In the genomic region with DNA sequence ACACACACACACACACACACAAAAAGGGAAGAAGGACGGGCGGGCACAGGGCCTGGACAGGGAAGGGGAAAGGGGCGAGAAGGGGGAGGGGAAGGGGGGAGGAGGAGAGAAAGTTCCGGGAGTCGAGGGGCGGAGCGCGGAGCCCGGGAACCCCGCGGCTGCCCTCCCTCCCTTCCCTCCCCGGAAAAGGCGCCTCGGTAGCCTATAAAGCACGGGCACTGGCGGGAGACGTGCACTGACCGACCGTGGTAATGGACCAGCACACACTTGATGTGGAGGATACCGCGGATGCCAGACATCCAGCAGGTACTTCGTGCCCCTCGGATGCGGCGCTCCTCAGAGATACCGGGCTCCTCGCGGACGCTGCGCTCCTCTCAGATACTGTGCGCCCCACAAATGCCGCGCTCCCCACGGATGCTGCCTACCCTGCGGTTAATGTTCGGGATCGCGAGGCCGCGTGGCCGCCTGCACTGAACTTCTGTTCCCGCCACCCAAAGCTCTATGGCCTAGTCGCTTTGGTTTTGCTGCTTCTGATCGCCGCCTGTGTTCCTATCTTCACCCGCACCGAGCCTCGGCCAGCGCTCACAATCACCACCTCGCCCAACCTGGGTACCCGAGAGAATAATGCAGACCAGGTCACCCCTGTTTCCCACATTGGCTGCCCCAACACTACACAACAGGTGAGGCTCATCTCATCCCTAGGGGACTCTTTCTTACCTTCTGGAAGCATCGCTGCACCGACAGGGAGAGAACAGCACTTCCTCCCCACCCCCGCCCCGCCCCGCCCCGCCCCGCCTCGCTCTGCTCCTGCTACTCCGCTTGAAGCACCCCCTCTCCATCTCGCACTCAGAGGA, we compare ENCODE assay signal across 8 mouse cellular contexts. TPM values are rescaled to one million over a fixed set of nuclear protein-coding genes. Genes with fewer than 3 reads are reported as not detected.
DNase-seq lines count a peak whose midpoint lies in the region; ATAC-seq and TF ChIP-seq lines count a peak whose summit lies in the region.

A gene (plus strand): TSS at position 145 of the 854 bp plus-strand sequence.

- peak within 1 kb of the TSS; percentile 86 for H3K4me3 ChIP-seq in forebrain, embryonic 15.5 days
- peak within 1 kb of the TSS; percentile 79 for H3K4me3 ChIP-seq in lung, adult 2 months (replicated peaks; ENCODE audit: extremely low read depth, low read depth, low read length)
- peak within 1 kb of the TSS; percentile 61 for H3K4me3 ChIP-seq in neural tube, embryonic 15.5 days (replicated peaks)

- peak; percentile 59; the same call in 1 of the 2 replicates for TF ChIP-seq POLR2A in lung, adult 2 months (IDR thresholded peaks at IDR 0.05; ENCODE audit: borderline replicate concordance, extremely low read depth, low read depth, low read length)

- H3K4me2 ChIP-seq in forebrain, embryonic 15.5 days (replicated peaks) = peak within 1 kb of the TSS; percentile 71
- H3K4me2 ChIP-seq in neural tube, embryonic 15.5 days = peak within 1 kb of the TSS; percentile 89

- whole genome bisulfite sequencing in forebrain, embryonic 15.5 days = under 1% methylated on average over 58 of the region's 61 CpGs
- 1% methylated on average over 58 of the region's 61 CpGs for WGBS in lung, adult 2 months
- under 1% methylated on average over 48 of the region's 61 CpGs for WGBS in neural tube, embryonic 15.5 days

- peak; percentile 37 for DNase-seq in urinary bladder, postnatal 14 days (ENCODE audit: low spot score)
- DNase-seq in urinary bladder, adult 2 months (ENCODE audit: low spot score) = no peak
- DNase-seq in induced T-regulatory cell, adult 2 months (ENCODE audit: low read depth) = peak; percentile 70
- peak; percentile 39 for DNase-seq in lung, adult 2 months
- no peak for DNase-seq in c-Kit-positive CD71-positive TER-119-positive erythroid progenitor cells, embryonic 14.5 days (ENCODE audit: low spot score)

- ATAC-seq in cerebellum, adult (ENCODE audit: insufficient number of reproducible peaks, low FRiP score, low TSS enrichment) = peak; percentile 75
- ATAC-seq in forebrain, embryonic 15.5 days (replicated peaks) = peak; percentile 86
- peak; percentile 81 for ATAC-seq in neural tube, embryonic 15.5 days (ENCODE audit: low FRiP score)

- no peaks in the 10 kb centered on the region for H3K9me3 ChIP-seq in forebrain, embryonic 15.5 days
- no peaks in the 10 kb centered on the region for H3K9me3 ChIP-seq in neural tube, embryonic 15.5 days (replicated peaks)

- no peaks in the 10 kb centered on the region for H3K27me3 ChIP-seq in forebrain, embryonic 15.5 days
- H3K27me3 ChIP-seq in neural tube, embryonic 15.5 days (replicated peaks) = 0 out of 2 replicates have a peak, but pooled peaks cover 2% of the 10 kb centered on the region

- no peaks in the 10 kb centered on the region for H3K36me3 ChIP-seq in forebrain, embryonic 15.5 days
- H3K36me3 ChIP-seq in neural tube, embryonic 15.5 days = no peaks in the 10 kb centered on the region

- H3K4me1 ChIP-seq in forebrain, embryonic 15.5 days = peaks cover 23% of the 10 kb centered on the region
- H3K4me1 ChIP-seq in lung, adult 2 months (ENCODE audit: control insufficient read depth, insufficient read depth, low read length) = no peaks in the 10 kb centered on the region; the same call in none of the 2 replicates
- H3K4me1 ChIP-seq in neural tube, embryonic 15.5 days = peaks cover 23% of the 10 kb centered on the region

- TF ChIP-seq CTCF in lung, adult 2 months (IDR thresholded peaks at IDR 0.05; ENCODE audit: insufficient read depth, low read length) = no peak

- peak within 1 kb of the TSS; percentile 70 for H3K9ac ChIP-seq in forebrain, embryonic 15.5 days (replicated peaks)
- H3K9ac ChIP-seq in neural tube, embryonic 15.5 days (replicated peaks) = peak within 1 kb of the TSS; percentile 62

- H3K27ac ChIP-seq in forebrain, embryonic 15.5 days (replicated peaks) = peak within 1 kb of the TSS; percentile 54
- peak within 1 kb of the TSS; percentile 54; the same call in 1 of the 2 replicates for H3K27ac ChIP-seq in neural tube, embryonic 15.5 days (replicated peaks)

RNA-seq across cellular contexts. Expression of the gene that starts here (rescaled TPM):
- 5.7 and 8.8 TPM in 2 replicates for polyA plus RNA-seq in urinary bladder, adult 2 months (2012; rRNA removed)
- polyA plus RNA-seq in forebrain, embryonic 15.5 days (2015; fragmentation: Nextera tagmentation; extraction: Ambion mirVana) = 10.2 and 10.3 TPM in 2 replicates
- 5.3 and 7.9 TPM in 2 replicates for polyA plus RNA-seq in lung, adult 2 months (2012; rRNA removed)
- polyA plus RNA-seq in neural tube, embryonic 15.5 days (2015; fragmentation: Nextera tagmentation; extraction: Ambion mirVana) = 7.7 and 8.5 TPM in 2 replicates

Comparison
In these comparisons a context has a peak if more than half of its experiments do, and no peak if none do; other contexts are left out.
1. DNase-seq: peak in urinary bladder, postnatal 14 days (single experiment), induced T-regulatory cell, adult 2 months (single experiment) and lung, adult 2 months (single experiment); none in urinary bladder, adult 2 months (single experiment) and c-Kit-positive CD71-positive TER-119-positive erythroid progenitor cells, embryonic 14.5 days (single experiment).
2. Peak in every context shown above with its lines, with median percentiles within 50 percentile points of each other: ATAC-seq and H3K4me3 ChIP-seq.